Mouse (Mus musculus): Measurements from ENCODE around the gene Selenon. TPM values are rescaled to one million over a fixed set of nuclear protein-coding genes. Genes with fewer than 3 reads are reported as not detected.
"Not testable (repeated sequence)": the region's sequence is repeated elsewhere in the genome, so short reads cannot be mapped to it uniquely, and the experiment has no call there.

The Selenon gene
- polyA plus RNA-seq, 2 experiments = 48.5 to 68.5 TPM

- no peak overlapping the region for H3K9ac ChIP-seq (ENCODE audit: low read depth, low read length, severe bottlenecking)
- DNase-seq (ENCODE audit: low spot score) (no peak), ATAC-seq (ENCODE audit: low FRiP score, low read depth) (no peak)
- H3K27ac ChIP-seq (replicated peaks; ENCODE audit: low read depth, low read length) = no peak overlapping the region
- no peaks in the 10 kb centered on the region for H3K4me1 ChIP-seq (ENCODE audit: control insufficient read depth, insufficient read depth, low read length)
- no peak overlapping the region for H3K4me3 ChIP-seq (replicated peaks; ENCODE audit: low read length)
- H3K36me3 ChIP-seq (ENCODE audit: control insufficient read depth, insufficient read depth, low read length) = no peaks in the 10 kb centered on the region
- WGBS = 85% methylated on average over 19 of the region's 19 CpGs
- no peak overlapping the region for H3K4me2 ChIP-seq (replicated peaks; ENCODE audit: low read depth, low read length, severe bottlenecking)
- no peaks in the 10 kb centered on the region for H3K27me3 ChIP-seq (ENCODE audit: control insufficient read depth, insufficient read depth, low read length)
- no peaks in the 10 kb centered on the region for H3K9me3 ChIP-seq (ENCODE audit: control insufficient read depth, low read length)
- TF ChIP-seq POLR2A (IDR thresholded peaks at IDR 0.05; ENCODE audit: borderline replicate concordance, extremely low read depth, insufficient read depth, insufficient read length) = no peak
Measured at GRCm38 (mm10) chr4:134506713-134507112, 45.3 kb downstream of the Selenon start.

DNA sequence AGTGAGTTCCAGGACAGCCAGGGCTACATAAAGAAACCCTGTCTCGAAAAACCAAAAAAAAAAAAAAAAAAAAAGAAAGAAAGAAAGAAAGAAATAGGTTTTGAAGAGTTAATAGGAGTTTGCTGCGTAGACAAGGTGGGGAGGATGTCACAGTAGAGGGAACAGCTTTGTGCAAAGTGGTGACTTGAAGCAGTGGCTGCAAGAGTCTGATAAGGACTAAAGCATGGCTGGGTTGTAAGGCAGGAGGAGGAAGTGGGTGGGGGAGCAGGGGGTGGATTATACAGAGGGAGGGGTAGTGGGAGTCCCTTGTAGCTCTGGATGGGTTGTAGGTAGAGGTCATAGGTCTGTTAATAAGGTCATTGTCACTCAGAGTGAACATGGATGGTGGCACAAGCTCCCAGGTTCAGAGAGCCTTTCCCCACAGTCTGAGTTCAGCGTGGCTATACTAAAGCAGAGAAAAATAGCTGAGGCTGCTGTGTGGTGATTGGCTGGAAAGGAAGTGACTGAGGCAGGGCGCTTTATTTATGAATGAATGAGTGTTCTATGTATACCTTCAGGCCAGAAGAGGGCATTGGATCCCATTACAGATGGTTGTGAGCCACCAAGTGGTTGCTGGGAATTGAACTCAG is 45.9 kb downstream of the Selenon start:
- DNase-seq (ENCODE audit: low spot score) (no peak), ATAC-seq (ENCODE audit: low FRiP score, low read depth) (no peak)
- no peaks in the 10 kb centered on the region for H3K27me3 ChIP-seq (ENCODE audit: control insufficient read depth, insufficient read depth, low read length)
- no peak overlapping the region for H3K27ac ChIP-seq (replicated peaks; ENCODE audit: low read depth, low read length)
- H3K9ac ChIP-seq (ENCODE audit: low read depth, low read length, severe bottlenecking) = no peak overlapping the region
- H3K4me2 ChIP-seq (replicated peaks; ENCODE audit: low read depth, low read length, severe bottlenecking) = no peak overlapping the region
- H3K36me3 ChIP-seq (ENCODE audit: control insufficient read depth, insufficient read depth, low read length) = no peaks in the 10 kb centered on the region
- H3K9me3 ChIP-seq (ENCODE audit: control insufficient read depth, low read length) = no peaks in the 10 kb centered on the region
- 78% methylated on average over 3 of the region's 4 CpGs for WGBS
- no peaks in the 10 kb centered on the region for H3K4me1 ChIP-seq (ENCODE audit: control insufficient read depth, insufficient read depth, low read length)
- H3K4me3 ChIP-seq (replicated peaks; ENCODE audit: low read length) = no peak overlapping the region
- TF ChIP-seq POLR2A (IDR thresholded peaks at IDR 0.05; ENCODE audit: borderline replicate concordance, extremely low read depth, insufficient read depth, insufficient read length) = no peak

- Histone ChIP-seq H3K9me3 (ENCODE audit: control insufficient read depth, low read length) (no peaks in the 10 kb centered on the region), H3K4me2 (replicated peaks; ENCODE audit: low read depth, low read length, severe bottlenecking) (no peak overlapping the region), H3K27me3 (ENCODE audit: control insufficient read depth, insufficient read depth, low read length) (no peaks in the 10 kb centered on the region), H3K4me3 (replicated peaks; ENCODE audit: low read length) (no peak overlapping the region), H3K36me3 (ENCODE audit: control insufficient read depth, insufficient read depth, low read length) (no peaks in the 10 kb centered on the region), H3K4me1 (ENCODE audit: control insufficient read depth, insufficient read depth, low read length) (no peaks in the 10 kb centered on the region), H3K27ac (replicated peaks; ENCODE audit: low read depth, low read length) (no peak overlapping the region), H3K9ac (ENCODE audit: low read depth, low read length, severe bottlenecking) (no peak overlapping the region)
- ATAC-seq (ENCODE audit: low FRiP score, low read depth) (no peak), DNase-seq (ENCODE audit: low spot score) (no peak)
- 89% methylated on average over 4 of the region's 4 CpGs for WGBS
- no peak for TF ChIP-seq POLR2A (IDR thresholded peaks at IDR 0.05; ENCODE audit: borderline replicate concordance, extremely low read depth, insufficient read depth, insufficient read length)
Measured at GRCm38 (mm10) chr4:134505303-134505789, 46.6 kb downstream of the Selenon start.

DNA sequence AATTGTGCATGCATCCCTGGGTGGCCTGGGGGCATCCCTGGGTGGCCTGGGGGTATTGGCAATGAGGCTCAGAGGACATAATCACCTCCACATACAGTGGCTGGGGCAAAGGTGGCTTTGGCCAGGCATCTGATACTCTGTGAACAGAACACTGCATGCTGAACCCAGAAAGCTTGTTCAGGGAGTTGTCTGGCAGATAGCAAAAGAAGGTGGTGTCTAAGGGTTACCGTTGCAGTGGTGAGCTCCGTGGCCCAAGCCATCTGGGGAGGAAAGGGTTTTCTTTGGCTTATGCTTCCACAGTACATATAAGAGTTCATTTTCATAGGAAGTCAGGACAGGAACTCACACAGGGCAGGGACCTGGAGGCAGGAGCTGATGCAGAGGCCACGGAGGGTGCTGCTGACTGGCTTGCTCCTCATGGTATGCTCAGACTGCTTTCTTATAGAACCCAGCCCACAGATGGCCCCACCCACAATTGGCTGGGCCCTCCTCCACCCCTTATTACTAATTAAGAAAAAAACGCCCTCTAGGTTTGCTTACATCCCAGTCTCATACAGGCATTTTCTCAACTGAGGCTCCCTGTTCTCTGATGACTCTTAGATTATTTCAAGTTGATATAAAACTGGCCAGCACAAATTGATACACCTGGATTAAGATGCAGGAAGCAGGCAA is 48.1 kb downstream of the Selenon start:
- H3K27ac ChIP-seq (replicated peaks; ENCODE audit: low read depth, low read length) = no peak overlapping the region
- H3K4me2 ChIP-seq (replicated peaks; ENCODE audit: low read depth, low read length, severe bottlenecking) = no peak overlapping the region
- H3K27me3 ChIP-seq (ENCODE audit: control insufficient read depth, insufficient read depth, low read length) = no peaks in the 10 kb centered on the region
- TF ChIP-seq POLR2A (IDR thresholded peaks at IDR 0.05; ENCODE audit: borderline replicate concordance, extremely low read depth, insufficient read depth, insufficient read length) = no peak
- no peaks in the 10 kb centered on the region for H3K36me3 ChIP-seq (ENCODE audit: control insufficient read depth, insufficient read depth, low read length)
- no peak overlapping the region for H3K4me3 ChIP-seq (replicated peaks; ENCODE audit: low read length)
- H3K4me1 ChIP-seq (ENCODE audit: control insufficient read depth, insufficient read depth, low read length) = no peaks in the 10 kb centered on the region
- ATAC-seq (ENCODE audit: low FRiP score, low read depth) = no peak
- H3K9me3 ChIP-seq (ENCODE audit: control insufficient read depth, low read length) = no peaks in the 10 kb centered on the region
- WGBS = 76% methylated on average over 4 of the region's 4 CpGs
- no peak for DNase-seq (ENCODE audit: low spot score)
- H3K9ac ChIP-seq (ENCODE audit: low read depth, low read length, severe bottlenecking) = no peak overlapping the region

- peaks cover 5% of the 10 kb centered on the region for H3K4me1 ChIP-seq (ENCODE audit: control insufficient read depth, insufficient read depth, low read length)
Measured at GRCm38 (mm10) chr4:134501095-134501494, 50.9 kb downstream of the Selenon start.

DNA sequence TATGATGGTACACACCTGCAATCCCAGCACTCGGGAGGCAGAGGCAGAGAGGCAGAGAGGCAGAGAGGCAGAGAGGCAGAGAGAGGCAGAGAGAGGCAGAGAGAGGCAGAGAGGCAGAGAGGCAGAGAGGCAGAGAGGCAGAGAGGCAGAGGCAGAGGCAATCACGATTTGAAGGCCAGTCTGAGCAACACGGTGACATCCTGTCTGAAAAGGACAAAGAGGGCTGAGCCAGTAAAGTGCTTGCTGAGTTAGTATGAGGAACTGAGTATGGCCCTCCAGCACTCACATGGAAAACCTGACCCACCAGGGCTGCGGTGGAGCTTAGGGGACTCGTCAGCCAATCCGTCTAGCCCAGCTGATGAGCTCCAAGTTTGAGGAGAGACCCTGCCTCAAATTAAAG is 53.0 kb downstream of the Selenon start:
- not testable (repeated sequence) for H3K4me3 ChIP-seq (replicated peaks; ENCODE audit: low read length); H3K36me3 ChIP-seq (ENCODE audit: control insufficient read depth, insufficient read depth, low read length); H3K27ac ChIP-seq (replicated peaks; ENCODE audit: low read depth, low read length); H3K9ac ChIP-seq (ENCODE audit: low read depth, low read length, severe bottlenecking); DNase-seq (ENCODE audit: low spot score); H3K27me3 ChIP-seq (ENCODE audit: control insufficient read depth, insufficient read depth, low read length); ATAC-seq (ENCODE audit: low FRiP score, low read depth); H3K9me3 ChIP-seq (ENCODE audit: control insufficient read depth, low read length); H3K4me2 ChIP-seq (replicated peaks; ENCODE audit: low read depth, low read length, severe bottlenecking)
- H3K4me1 ChIP-seq (ENCODE audit: control insufficient read depth, insufficient read depth, low read length) = peaks cover 15% of the 10 kb centered on the region
- 85% methylated on average over 6 of the region's 6 CpGs for WGBS

More at GRCm38 (mm10) chr4:134501095-134501494, 50.9 kb downstream of the Selenon start:
- Histone ChIP-seq H3K36me3 (ENCODE audit: control insufficient read depth, insufficient read depth, low read length) (no peaks in the 10 kb centered on the region), H3K27ac (replicated peaks; ENCODE audit: low read depth, low read length) (no peak overlapping the region), H3K9ac (ENCODE audit: low read depth, low read length, severe bottlenecking) (no peak overlapping the region), H3K9me3 (ENCODE audit: control insufficient read depth, low read length) (no peaks in the 10 kb centered on the region), H3K4me2 (replicated peaks; ENCODE audit: low read depth, low read length, severe bottlenecking) (no peak overlapping the region), H3K27me3 (ENCODE audit: control insufficient read depth, insufficient read depth, low read length) (no peaks in the 10 kb centered on the region), H3K4me3 (replicated peaks; ENCODE audit: low read length) (no peak overlapping the region)
- 88% methylated on average over 6 of the region's 6 CpGs for WGBS
- ATAC-seq (ENCODE audit: low FRiP score, low read depth) (no peak), DNase-seq (ENCODE audit: low spot score) (no peak)
- TF ChIP-seq POLR2A (IDR thresholded peaks at IDR 0.05; ENCODE audit: borderline replicate concordance, extremely low read depth, insufficient read depth, insufficient read length) = no peak

All from limb, embryonic 14.5 days (tissue).